Mouse (Mus musculus): Measurements from ENCODE around the gene Tubgcp3.

The Tubgcp3 gene

DNA sequence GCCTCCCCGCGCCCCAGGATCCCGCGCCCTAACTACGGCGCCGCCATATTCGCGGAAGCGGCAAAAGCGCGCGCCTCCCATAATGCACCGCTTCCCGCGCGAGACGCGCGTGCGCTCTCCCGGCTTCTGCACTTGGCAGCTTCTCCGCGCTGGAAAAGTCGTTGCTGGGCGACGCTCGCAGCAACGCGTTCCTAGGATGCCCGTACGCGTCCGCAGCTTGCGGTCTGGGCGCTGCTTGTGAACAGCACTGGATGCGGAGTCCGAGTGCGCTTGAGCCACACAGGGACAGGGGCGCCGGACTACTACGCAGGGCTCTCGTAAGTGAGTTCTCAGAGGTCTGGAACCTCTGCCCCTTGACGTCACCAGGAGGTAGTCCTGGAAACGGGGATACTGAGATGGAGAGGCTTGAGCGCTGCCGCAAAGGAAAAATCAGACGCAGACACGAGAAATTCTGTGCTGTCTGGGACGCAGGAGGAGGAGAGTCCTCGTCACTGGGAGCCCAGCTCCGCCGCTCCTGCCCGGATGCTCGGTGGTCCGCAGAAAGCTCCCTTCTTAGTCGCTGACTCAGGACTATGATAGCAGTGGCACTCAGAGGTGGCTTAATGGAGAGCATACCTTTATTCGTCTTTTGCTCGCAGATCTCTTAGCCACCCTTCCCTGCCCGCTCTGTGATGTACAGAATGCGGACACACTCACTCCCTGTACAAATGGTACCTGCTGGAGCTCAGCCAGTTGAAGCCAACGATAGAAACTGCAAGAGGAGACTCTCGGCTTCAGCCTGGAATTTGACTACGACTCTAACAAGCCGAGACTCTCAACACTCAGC is at the start of gene Tubgcp3:
Gene Tubgcp3 (minus strand): TSS at position 193 of the 826 bp plus-strand sequence.
- WGBS, result under 1% methylated on average over 65 of the region's 65 CpGs

DNA sequence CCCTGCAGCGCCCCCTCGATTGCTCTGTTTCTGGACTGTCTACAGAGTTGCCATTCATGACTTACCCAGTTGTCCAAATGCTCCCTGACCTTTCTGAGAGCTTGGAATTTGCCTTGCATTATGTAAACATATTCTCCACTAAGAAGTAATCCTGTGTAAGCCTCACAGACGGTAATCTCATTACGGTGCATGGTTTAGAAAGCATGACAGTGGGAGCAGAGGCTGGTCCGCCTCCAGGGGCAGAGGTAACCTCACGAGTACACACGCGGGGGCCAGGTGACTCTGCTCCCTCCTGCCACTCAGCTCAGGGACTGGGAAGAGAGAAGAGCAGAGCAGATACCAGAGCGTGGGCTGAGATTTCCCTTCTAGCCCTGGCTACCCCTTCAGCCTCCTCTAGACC is 47.0 kb upstream of the Tubgcp3 start:
- WGBS, result 91% methylated on average over 9 of the region's 9 CpGs

DNA sequence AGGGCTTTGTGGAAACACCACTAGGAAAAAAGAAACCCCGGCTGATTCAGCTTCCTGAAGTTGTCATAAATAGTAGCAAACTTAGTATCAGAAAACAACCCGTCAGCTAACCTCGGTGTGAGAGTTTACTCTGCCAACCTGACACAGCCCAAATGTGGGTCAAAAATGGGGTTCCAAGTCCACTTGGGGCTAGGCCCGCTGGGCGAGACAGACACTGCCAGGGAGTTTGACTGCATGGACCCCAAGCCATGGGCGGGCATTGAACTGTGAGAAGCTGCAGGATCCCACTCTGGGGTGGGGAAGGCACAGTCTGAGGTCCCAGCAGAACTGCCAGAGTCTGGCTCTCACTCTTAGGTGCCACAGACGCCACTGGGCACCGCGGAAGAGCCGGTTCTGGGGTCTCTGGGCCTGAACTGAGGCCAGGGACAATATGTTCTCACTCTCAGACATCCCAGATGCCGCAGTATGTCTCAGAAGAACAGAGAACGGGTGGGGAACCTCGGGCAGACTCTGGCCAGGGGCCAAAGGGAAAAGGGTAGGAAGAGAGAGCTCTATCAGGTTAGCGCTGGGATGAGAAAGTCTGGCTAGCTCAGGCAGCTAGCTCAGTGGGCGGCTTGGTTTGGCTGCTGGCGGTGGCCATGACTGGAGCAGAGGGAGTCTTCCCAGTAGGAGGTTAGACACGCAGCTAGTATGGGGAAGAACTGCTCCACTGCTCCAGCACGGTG is 44.0 kb upstream of the Tubgcp3 start:
- WGBS, result 67% methylated on average over 18 of the region's 18 CpGs

DNA sequence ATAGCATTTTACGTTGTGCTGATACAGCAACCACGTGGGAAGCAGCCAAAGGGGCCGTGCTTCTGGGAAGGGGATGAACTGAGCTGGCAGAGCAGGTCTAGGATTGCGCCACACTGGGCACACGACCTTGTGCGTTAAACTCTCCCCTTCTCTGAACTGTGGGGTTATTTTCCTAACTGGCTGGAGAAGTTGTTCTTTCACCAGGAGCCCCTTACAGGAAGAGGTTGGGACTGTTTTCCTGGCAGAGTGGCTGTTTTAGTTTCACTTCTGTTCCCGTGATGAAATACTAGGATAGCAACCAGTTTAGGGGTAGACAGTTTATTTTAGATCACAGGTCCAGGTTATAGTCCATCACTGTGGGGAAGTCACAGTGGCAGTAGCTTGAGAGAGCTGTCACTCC is 39.6 kb upstream of the Tubgcp3 start:
- WGBS, result 74% methylated on average over 7 of the region's 7 CpGs

DNA sequence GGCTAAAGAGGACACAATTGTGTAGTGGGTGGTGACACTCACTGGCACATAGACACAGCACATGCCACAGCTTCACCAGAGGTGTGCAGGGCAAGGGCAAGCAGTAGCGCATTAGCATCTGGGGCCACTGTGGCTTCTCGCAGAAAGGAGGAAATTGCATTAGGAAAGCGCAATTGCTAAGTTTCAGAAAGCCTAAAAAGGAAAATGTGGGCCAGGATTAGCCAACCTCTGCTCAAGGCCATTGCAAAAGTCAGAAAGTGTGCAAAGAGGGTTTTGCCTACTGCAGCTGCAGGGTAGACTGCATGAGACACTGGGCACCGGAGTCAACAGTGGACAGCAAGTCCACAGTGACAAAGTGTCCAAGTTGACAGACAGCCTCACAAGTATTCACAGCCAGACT is 31.5 kb upstream of the Tubgcp3 start:
- WGBS, result 86% methylated on average over 4 of the region's 4 CpGs

DNA sequence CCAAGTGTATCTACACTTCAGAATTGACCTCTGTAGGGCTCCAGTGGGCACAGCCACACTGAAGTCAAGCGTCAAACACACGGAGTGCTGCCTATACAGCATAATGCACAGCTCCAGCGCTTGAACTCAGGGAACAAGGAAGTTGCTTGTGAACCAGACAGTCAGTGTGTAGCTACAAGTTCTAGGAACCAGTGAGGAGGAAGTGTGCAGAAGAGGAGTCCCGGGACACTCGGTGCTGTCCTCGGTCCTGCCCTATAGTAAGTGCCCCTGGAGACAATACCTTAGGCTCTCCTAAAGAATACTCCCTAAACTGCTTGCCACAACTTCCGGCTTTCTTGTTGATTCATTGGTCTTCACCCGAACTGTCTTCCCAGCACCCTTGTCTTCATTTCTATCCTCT is 30.2 kb upstream of the Tubgcp3 start:
- WGBS, result 66% methylated on average over 8 of the region's 8 CpGs

DNA sequence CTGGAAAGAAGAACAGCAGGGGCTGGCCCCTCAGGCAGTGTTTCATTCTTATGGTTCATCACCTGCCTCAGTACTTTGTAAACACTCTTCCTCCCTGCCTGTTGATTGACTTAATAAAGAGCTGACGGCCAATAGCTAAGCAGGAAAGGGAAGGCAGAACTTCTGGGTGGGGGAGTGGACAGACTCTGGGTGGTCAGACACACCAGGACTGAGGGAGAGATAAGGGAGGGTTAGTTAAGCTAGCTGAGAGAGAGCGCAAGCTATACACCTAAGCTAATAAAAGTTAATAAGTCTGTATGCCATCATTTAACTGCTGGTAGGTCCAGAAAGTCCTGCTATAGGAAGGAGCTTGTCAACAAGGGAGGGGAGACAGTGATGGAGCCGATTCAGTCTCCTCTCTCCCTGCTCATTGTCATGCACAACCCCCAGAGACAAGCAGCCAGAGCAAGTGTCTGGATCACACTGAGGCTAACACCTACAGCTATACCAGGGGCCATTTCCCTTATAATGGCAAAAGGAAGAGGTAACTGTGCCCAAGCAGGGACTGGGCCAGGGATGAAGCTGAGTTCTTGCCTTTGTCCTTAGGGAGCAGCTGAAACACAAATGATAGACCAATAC is 26.7 kb upstream of the Tubgcp3 start:
- 77% methylated on average over 3 of the region's 3 CpGs for WGBS

DNA sequence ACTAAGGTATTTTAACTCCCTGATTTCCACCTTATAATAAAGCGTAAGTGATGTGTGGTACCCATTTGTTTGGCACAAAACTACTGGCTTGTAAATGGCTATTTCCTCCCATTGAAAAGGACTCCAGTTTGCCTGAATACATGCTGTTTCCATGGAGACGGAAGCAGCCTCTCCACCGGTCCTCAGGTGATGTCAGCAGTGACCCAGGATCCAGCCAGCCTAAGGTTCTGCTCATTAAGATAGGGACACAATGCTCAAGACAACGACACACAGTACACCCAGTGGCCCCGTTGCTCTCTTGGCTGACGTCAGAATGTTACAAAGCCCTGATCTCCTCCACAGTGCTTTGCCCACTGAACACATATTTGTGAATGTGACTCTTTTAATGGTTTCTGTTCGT is 16.8 kb upstream of the Tubgcp3 start:
- 34% methylated on average over 7 of the region's 7 CpGs for WGBS

DNA sequence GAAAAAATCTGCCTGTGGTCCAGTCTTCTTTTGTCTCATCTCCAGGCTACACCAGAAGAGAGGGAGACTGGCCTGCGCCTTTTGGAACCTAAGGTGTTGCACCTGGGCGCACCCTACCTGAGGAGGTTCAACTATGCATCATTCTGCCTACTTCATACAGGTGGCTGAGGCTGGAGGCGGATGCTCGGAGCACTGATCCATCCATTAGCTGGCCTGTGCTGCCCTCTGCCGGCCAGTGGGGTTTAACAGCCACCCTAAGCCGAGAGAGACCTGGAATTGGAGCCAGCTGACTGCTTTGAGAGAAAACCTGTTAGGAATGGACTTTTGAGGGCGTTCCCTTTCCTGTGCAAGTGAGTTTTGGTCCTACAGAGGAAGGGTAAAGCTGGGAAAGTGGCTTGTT is 5.5 kb upstream of the Tubgcp3 start:
- WGBS, result 4% methylated on average over 7 of the region's 7 CpGs

DNA sequence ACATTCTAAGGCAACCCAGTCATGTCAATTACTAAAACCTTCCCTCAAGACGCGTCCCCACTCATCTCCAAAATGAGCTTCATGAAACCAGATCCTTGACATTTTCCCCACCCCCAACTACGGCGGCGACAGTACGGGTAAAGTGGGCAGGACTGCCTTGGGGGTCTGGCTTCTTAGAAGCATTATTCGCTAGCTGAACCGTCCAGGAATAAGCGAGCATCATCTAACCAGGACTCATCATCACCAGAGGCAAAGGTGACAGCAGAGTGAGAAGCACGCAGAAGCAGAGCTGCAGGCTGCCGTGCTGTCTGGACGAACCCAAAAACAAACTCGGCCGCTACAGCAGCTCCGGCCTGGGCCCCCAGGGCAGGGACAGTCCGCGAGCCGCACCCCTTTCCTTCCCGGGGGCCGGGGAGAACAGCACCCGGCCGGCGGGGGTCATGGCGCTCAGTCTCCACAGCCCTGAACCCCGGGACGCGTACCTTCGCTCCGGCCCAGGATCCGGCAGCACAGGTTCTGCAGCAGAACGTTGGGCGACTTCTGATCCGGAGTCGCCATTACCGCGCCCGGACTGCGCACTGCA is 484 bp downstream of the Tubgcp3 start:
- under 1% methylated on average over 38 of the region's 38 CpGs for WGBS

DNA sequence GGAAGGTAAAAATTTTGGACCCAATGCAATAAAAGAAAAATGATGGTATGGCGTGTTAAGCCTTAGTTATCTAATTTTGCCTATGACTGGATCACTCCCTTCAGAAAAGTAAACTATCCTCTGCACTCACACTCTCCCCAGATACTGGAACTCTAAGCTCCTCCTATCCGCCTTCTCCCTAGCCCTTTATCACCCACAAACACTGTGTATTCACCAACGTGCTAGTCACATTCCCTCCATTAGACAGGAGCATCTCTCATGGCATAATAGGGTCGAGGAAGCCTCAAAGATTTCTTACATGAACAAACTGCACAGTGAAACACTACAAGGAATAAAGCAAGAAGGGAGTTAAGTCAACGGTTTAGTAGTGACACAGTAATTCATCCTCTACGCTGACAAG is 1.1 kb downstream of the Tubgcp3 start:
- WGBS, result 26% methylated on average over 6 of the region's 6 CpGs

DNA sequence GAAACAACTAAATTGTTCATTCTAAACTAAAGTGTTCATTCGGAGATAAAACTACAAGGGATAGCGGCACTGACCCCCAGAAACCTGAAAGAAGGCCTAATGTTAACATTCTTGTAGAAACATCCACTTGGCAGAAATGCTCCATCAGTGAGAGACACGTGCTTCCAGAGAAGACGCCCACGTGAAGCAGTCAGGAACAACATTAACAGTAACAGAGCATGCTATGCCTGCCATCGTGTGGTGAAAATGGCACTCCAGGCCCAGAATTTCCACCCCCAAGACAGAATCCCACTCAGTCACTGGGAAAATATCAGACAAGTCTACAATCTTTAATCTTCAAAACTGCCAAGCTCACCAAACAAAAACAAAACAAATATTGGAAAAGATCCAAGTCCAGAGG is 3.2 kb downstream of the Tubgcp3 start:
- 52% methylated on average over 6 of the region's 6 CpGs for WGBS

DNA sequence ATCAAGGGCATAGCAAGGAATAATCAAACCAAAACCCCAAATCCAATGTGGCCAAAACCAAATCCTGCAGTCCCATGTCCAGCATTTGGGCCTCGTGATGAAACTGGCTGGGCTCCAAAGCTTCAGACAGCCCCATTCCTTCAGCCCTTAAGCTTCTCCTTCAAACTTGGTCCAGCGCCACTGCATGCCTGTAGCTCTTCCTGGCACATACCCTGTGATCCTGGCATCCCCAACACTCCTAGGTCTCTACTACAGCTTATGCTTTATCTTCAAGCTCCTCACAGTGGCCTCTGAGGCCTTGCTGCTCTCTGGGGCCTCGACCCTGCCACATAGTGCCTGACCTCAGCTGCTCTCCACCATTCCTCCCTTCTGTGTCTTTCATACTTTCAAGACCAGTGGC is 5.5 kb downstream of the Tubgcp3 start:
- 74% methylated on average over 3 of the region's 3 CpGs for WGBS

DNA sequence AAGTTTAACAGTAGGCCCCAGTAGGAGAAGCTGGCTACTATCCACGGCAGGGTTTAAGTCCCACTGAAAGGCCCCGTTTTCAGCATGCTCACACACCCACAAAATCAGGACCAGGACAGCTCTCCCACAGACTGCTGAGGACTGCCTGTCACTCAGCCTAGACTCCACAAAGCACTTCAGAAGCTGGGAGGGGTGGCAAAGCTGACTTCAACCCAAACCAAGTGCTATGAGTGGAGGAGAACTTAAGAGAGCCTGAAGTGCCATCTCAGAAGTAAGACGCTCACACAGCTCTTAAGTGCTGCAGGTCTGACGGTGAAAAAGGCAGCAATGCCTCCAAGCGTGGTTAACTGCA is 9.0 kb downstream of the Tubgcp3 start:
- WGBS, result 68% methylated on average over 5 of the region's 5 CpGs

DNA sequence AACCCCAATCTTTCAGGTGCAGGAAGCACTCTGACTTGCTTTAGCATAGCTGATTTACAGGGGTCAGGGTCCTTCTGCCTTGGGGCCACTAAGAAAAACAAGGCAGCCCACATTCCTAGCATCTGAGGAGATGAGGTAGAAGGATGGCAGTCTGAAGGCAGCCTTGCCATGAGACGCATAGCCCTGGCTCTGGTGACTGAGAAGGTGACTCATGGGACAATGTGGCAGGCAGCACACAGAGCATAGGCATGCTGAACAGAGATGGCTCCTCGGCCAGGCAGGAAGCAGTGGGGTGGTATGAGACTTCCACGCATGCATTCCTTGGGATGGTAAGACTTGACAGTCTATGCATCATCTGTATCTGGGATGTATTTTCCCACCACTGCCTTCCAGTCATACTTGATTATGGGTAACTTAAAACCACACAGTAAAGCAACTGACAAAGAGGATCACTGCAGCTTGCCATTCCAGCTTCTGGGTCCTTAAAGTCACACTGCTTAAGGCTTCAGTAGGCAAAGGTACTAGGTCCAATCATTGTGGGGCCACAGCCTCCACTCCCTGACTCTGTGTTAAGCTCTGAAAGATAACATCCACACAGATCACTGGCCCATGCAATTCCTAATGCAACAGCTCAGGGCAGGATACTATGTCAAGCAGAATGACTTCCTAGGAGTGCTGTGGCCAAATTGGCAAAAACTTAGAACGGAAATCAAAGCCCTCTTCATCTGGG is 9.5 kb downstream of the Tubgcp3 start:
- 65% methylated on average over 4 of the region's 4 CpGs for WGBS

DNA sequence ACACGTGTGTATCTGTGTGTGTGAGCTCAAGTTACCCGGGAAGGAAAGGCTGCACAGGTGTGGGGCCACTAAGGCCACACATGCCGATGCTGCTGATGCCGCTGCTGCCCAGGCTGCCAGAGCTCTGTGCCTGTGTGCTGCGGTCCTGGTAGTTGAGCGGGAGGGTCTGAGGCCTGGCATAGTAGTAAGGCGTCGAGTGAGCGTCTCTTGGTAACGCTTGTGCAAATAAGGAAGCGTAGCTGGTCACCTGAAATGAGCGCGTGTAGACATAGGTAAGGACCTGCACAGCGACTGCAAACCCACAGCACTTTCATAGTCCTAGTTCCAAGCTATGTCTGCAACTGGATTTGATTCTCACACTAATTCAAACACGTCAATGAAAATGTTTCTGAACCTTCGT is 14.6 kb downstream of the Tubgcp3 start:
- 94% methylated on average over 16 of the region's 16 CpGs for WGBS

DNA sequence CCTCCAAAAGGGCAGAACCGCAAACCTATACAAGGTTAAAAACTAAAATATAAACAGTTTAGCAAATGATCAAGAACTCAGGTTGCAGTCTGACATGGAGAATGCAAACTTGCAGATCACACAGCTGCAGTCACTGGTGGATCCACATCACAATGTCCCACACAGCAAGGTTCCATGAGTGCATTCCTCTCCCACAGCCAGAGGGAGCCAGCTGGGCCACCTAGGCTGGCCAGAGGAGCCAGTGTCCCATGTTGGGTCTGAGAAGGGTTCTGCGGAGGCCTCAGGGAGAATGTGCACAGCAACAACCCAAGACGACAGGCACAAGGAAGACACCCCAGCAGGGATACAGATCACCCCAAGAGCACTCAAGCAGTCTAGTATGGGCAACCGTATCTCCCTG is 20.8 kb downstream of the Tubgcp3 start:
- 95% methylated on average over 4 of the region's 4 CpGs for WGBS

DNA sequence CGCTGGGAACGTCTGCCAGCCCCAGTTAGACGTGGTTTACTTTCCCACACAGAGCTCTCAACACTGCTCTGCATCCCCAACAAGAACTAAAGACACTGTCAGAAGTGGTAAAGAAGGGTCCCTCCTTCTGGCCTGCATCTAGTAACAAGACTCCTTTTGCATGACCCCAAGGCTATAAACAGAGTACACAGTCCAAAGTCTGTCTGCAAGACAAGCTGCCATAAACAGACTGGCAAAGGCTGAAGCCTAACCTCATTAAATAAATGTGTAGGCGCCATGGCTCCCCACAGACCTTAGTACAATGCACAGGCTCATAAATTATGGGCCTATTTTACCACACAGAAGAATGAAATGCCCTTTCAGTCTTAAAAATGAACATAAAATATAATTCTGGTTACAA is 21.6 kb downstream of the Tubgcp3 start:
- 81% methylated on average over 4 of the region's 4 CpGs for WGBS

DNA sequence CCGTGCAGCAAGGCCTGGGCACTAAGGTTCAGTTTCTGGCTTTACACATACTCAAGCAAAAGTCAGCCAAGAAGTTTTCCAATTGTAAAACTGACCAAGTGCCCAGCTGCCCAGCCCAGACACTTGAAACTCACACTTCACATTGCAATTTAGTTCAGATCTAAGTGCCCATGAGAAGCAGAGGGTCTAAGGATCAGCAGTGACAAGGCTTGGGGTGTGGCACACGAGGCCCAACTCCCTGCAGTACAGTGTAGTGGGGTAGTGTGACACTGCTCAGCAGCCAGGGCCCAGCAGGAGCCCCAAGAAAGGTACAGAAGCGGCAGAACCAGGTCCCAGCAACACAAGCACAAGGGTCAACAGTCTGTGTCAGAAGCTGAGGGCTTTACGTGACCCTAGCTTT is 23.1 kb downstream of the Tubgcp3 start:
- 90% methylated on average over 4 of the region's 4 CpGs for WGBS

DNA sequence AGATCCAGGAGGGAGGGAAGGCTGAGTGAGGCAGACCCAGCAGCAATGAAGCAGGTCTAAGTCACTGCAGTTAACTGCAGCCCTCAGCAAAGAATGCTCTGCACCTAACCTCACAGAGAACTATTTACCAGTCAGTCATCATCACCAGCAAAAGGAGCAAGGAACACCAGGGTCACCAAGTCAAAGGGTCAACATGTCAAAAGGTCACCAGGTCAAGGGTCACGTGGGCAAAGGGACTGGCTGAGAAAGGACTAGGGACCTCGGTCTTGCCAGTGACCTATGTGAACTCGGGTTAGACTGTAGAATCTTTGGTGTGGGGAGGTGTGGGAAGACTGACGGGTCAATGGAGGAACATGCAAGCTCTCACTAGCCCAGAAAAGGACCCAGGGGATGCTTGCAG is 25.5 kb downstream of the Tubgcp3 start:
- 80% methylated on average over 4 of the region's 4 CpGs for WGBS

DNA sequence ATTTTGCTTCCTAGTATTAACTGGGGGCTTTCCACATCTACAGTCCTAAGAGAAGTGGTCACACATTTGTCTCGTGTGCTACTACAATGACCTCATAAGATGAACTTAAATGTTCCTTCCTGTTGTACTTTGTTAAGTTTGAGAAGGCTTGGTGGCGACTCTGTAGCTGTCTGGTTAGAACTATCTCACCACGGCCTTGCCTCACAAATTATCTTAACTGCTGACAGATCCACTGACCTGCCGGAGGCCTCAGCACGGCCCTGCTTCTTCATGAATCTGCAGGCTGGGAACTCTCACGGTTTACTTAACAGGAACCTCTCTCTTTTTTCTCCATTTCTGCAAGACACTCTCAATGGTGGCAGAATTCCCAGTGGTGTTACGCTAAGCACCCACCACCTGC is 27.2 kb downstream of the Tubgcp3 start:
- 83% methylated on average over 7 of the region's 7 CpGs for WGBS

DNA sequence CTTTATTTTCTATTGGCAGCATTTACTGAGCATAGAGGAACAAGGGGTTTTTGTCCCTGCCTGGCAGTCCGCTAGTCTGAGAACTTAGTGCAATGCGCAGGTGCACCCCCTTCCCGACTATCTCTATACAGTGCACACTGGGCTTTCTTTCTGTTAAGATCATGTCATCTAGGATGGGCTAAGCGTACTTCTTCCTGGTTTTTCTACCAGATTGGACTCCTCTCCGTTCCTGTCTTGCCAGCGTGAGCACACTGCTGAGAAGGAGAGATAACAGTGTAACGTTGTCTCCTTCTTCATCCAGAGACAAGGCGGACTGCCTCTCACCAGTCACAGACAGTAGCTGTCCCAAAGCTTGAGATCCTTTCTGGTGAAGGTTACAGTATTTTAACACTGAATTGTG is 27.7 kb downstream of the Tubgcp3 start:
- 82% methylated on average over 8 of the region's 8 CpGs for WGBS

Measured in cerebral cortex, adult 2 months (tissue).